Mouse (Mus musculus): ENCODE results near the gene Rnase11. TPM values are rescaled to one million over a fixed set of nuclear protein-coding genes. Genes with fewer than 3 reads are reported as not detected.

Rnase11 gene
- total RNA-seq, 2 experiments from 2014 or later, result not detected

- DNase-seq, result no peak
These were observed 41.2 kb downstream of the Rnase11 start for GRCm38 (mm10) chr14:51008781-51009180.

GRCm38 (mm10) chr14:51007914-51008713 lies 41.8 kb downstream of the Rnase11 start:
- peak; percentile 74 for DNase-seq

GRCm38 (mm10) chr14:51007152-51007801 lies 42.7 kb downstream of the Rnase11 start, which contains the start of gene Rnase10:
Rnase10 (plus strand) TSS chr14:51007751.
- DNase-seq, result no peak

Other genes starting within 250 kb of the Rnase11 start
- gene Ccnb1ip1, start 242.4 kb downstream of the Rnase11 start, total RNA-seq (2021), result under 1 TPM; 0.24 to 0.78 TPM
- 10 to 100 TPM; 28.7 to 31.1 TPM for gene Parp2, start 242.3 kb downstream of the Rnase11 start, total RNA-seq (2021)
- 10 to 100 TPM; 18.8 to 26.2 TPM for gene Tep1, start 179.6 kb downstream of the Rnase11 start, total RNA-seq (2021)
- 1 to 10 TPM; 2.1 to 7.9 TPM for gene Klhl33, start 152.7 kb downstream of the Rnase11 start, total RNA-seq (2021)
- gene Osgep, start 125.3 kb downstream of the Rnase11 start, total RNA-seq (2021), result 10 to 100 TPM; 62.7 to 76.7 TPM
- gene Apex1, start 125.2 kb downstream of the Rnase11 start, total RNA-seq (2021), result 10 to 100 TPM; 69.9 to 71.6 TPM
- gene Pip4p1, start 119.3 kb downstream of the Rnase11 start, total RNA-seq (2021), result 10 to 100 TPM; 41.0 to 46.3 TPM
- gene Pnp, start 119.1 kb downstream of the Rnase11 start, total RNA-seq (2021), result 10 to 100 TPM; 36.8 to 53.0 TPM
- 10 to 100 TPM; 37.1 to 48.5 TPM for gene Gm49342, start 105.6 kb downstream of the Rnase11 start, total RNA-seq (2021)
- 1 to 10 TPM; 2.1 to 2.7 TPM for gene Pnp2, start 94.2 kb downstream of the Rnase11 start, total RNA-seq (2021)
- gene Rnase10, start 42.4 kb downstream of the Rnase11 start, total RNA-seq (2021), result under 1 TPM; 0.24 to 0.33 TPM
- not detected for gene Rnase9, start 8.3 kb downstream of the Rnase11 start, total RNA-seq (2021)
- gene Rnase12, start 7.5 kb upstream of the Rnase11 start, total RNA-seq (2021), result not detected
- not detected for gene Olfr750, start 24.3 kb upstream of the Rnase11 start, total RNA-seq (2021)
- gene Rnase4, start 40.9 kb upstream of the Rnase11 start, total RNA-seq (2021), result 100 to 1,000 TPM in 1 of 2 experiments, 10 to 100 TPM in 1; 78.4 to 110 TPM
- gene Ang, start 41.0 kb upstream of the Rnase11 start, total RNA-seq (2021), result 10 to 100 TPM; 14.3 to 22.4 TPM
- not detected for gene Eddm3b, start 64.3 kb upstream of the Rnase11 start, total RNA-seq (2021)
- gene Rnase6, start 73.7 kb upstream of the Rnase11 start, total RNA-seq (2021), result 1 to 10 TPM; 1.6 to 2.0 TPM
- gene Rnase1, start 96.6 kb upstream of the Rnase11 start, total RNA-seq (2021), result not detected
- gene Rnase2b, start 112.1 kb upstream of the Rnase11 start, total RNA-seq (2021), result not detected
- not detected for gene Ang2, start 149.0 kb upstream of the Rnase11 start, total RNA-seq (2021)
- not detected for gene Ear14, start 153.2 kb upstream of the Rnase11 start, total RNA-seq (2021)
- gene Rnase2a, start 205.9 kb upstream of the Rnase11 start, total RNA-seq (2021), result under 1 TPM; 0.61 to 0.96 TPM